Mouse (Mus musculus) adrenal gland, postnatal 25 days (tissue): ENCODE measurements at regions not wholly inside any gene's neighbourhood (a gene's known extent, or its start where the extent isn't known, plus 50 kb on each side); places are given as distances from the start of the nearest gene placed in this dataset.

Experiments
- DNase-seq: peaks from one replicate; pipeline ENCODE4 v3.0.0; 2021; ENCODE audit warnings: mixed read lengths

- no peak for DNase-seq
These were observed 318.1 kb downstream of the Grb14 start for GRCm38 (mm10) chr2:64706646-64707177.

- DNase-seq, result no peak
These were observed 328.8 kb downstream of the Grb14 start for GRCm38 (mm10) chr2:64695974-64696373.

GRCm38 (mm10) chr2:64691444-64691843 lies 333.3 kb downstream of the Grb14 start:
- DNase-seq, result no peak

- no peak for DNase-seq
These were observed 333.8 kb downstream of the Grb14 start for GRCm38 (mm10) chr2:64690996-64691395.

- no peak for DNase-seq
These were observed 338.0 kb downstream of the Grb14 start for GRCm38 (mm10) chr2:64686781-64687180.

- DNase-seq, result no peak
These were observed 375.2 kb downstream of the Grb14 start for GRCm38 (mm10) chr2:64649614-64650013.

GRCm38 (mm10) chr2:64616931-64617330 lies 407.9 kb downstream of the Grb14 start:
- DNase-seq, result no peak

- no peak for DNase-seq
These were observed 417.9 kb downstream of the Grb14 start for GRCm38 (mm10) chr2:64606864-64607263.

GRCm38 (mm10) chr2:64582258-64582657 lies 442.5 kb downstream of the Grb14 start:
- no peak for DNase-seq

- DNase-seq, result no peak
These were observed 438.2 kb upstream of the Fign start for GRCm38 (mm10) chr2:64536032-64536431.

GRCm38 (mm10) chr2:64535351-64535851 lies 437.6 kb upstream of the Fign start:
- DNase-seq, result no peak

- no peak for DNase-seq
These were observed 437.0 kb upstream of the Fign start for GRCm38 (mm10) chr2:64534869-64535268.

GRCm38 (mm10) chr2:64534344-64534743 lies 436.5 kb upstream of the Fign start:
- no peak for DNase-seq

GRCm38 (mm10) chr2:64522722-64523121 lies 424.9 kb upstream of the Fign start:
- DNase-seq, result no peak

GRCm38 (mm10) chr2:64522233-64522632 lies 424.4 kb upstream of the Fign start:
- no peak for DNase-seq

GRCm38 (mm10) chr2:64495725-64496124 lies 397.9 kb upstream of the Fign start:
- no peak for DNase-seq

GRCm38 (mm10) chr2:64466412-64466970 lies 368.7 kb upstream of the Fign start:
- no peak for DNase-seq

GRCm38 (mm10) chr2:64462466-64463114 lies 364.8 kb upstream of the Fign start:
- no peak for DNase-seq

- no peak for DNase-seq
These were observed 364.2 kb upstream of the Fign start for GRCm38 (mm10) chr2:64462041-64462440.

GRCm38 (mm10) chr2:64461636-64462035 lies 363.8 kb upstream of the Fign start:
- no peak for DNase-seq

GRCm38 (mm10) chr2:64458171-64458570 lies 360.3 kb upstream of the Fign start:
- DNase-seq, result no peak

- no peak for DNase-seq
These were observed 354.9 kb upstream of the Fign start for GRCm38 (mm10) chr2:64452690-64453089.

- DNase-seq, result no peak
These were observed 353.9 kb upstream of the Fign start for GRCm38 (mm10) chr2:64451614-64452317.
